Mouse (Mus musculus) kidney, adult 2 months (tissue): ENCODE data around the gene Tk2.

Experiments
- CTCF ChIP-seq: fragments of 200-500 bp; conservative IDR thresholded peaks from 2 replicates; pipeline ENCODE4 v1.5.1; 2011; ENCODE audit warnings: low read depth, mild to moderate bottlenecking, control low read depth, low read length, moderate library complexity, mixed read lengths; ENCODE audit not compliant: insufficient read depth, insufficient read length
- POLR2A ChIP-seq: fragments of 200-500 bp; IDR thresholded peaks from one replicate; pipeline ENCODE4 v1.6.1; 2011; ENCODE audit warnings: low read depth, low read length, control low read depth

DNA sequence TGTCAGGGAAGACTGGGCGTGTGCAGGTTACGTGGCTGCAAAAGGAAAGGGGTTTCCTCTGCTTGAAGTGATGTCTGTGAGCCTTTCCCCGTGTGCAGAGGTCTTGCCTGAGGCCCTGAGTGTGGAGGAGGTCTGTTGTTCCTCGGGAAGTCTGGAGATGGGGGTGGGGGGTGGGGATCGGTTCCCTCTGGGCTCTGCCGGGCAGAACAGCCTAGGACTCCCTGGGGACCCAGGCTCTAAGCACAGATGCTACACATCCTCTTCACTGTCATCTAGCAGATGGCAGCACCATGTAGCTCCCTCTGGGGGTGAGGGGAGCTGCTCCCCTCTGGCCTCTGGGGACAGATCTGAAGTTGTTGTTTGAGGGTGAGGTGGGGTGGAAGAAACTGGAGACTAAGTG lies 63.5 kb downstream of the Tk2 start:
- no peak for TF ChIP-seq CTCF
- TF ChIP-seq POLR2A, result no peak
